Mouse (Mus musculus) liver, embryonic 11.5 days (tissue): ENCODE results near the gene Klf7. TPM values are rescaled to one million over a fixed set of nuclear protein-coding genes. Genes with fewer than 3 reads are reported as not detected.
A peak's percentile ranks its signal among the peaks of the same experiment; 100 is the strongest.

Experiments used
- ATAC-seq: fragments of 200-750 bp; cut with Nextera tagmentation; replicated peaks from 2 replicates; pipeline ENCODE4 v1.8.0; 2017; ENCODE audit warnings: moderate number of reproducible peaks, mild to moderate bottlenecking, moderate TSS enrichment, moderate library complexity; ENCODE audit not compliant: low FRiP score
- DNase-seq: peaks from one replicate; pipeline ENCODE4 v3.0.0-alpha.2; 2017; ENCODE audit warnings: low spot score
- H3K27ac ChIP-seq: fragments of 300-500 bp; sonication (generic); 2 replicates; pipeline ENCODE4 v1.5.1; 2014; ENCODE audit warnings: mild to moderate bottlenecking, low read depth, low read length, control low read depth
- H3K27me3 ChIP-seq: fragments of 300-500 bp; sonication (generic); replicated peaks from 2 replicates; pipeline ENCODE4 v1.6.1; 2014; ENCODE audit warnings: low read length, mixed read lengths; ENCODE audit not compliant: control insufficient read depth, insufficient read depth
- H3K36me3 ChIP-seq: fragments of 300-500 bp; sonication (generic); 2 replicates; pipeline ENCODE4 v1.6.1; 2014; ENCODE audit warnings: mild to moderate bottlenecking, low read length, moderate library complexity, mixed read lengths; ENCODE audit not compliant: control insufficient read depth, insufficient read depth
- H3K4me1 ChIP-seq: fragments of 300-500 bp; sonication (generic); replicated peaks from 2 replicates; pipeline ENCODE4 v1.6.1; 2014; ENCODE audit warnings: low read length, mixed read lengths; ENCODE audit not compliant: control insufficient read depth, insufficient read depth
- H3K4me2 ChIP-seq: fragments of 300-500 bp; sonication (generic); 2 replicates; pipeline ENCODE4 v1.6.1; 2014; ENCODE audit warnings: mild to moderate bottlenecking, control low read depth, moderate library complexity
- H3K4me3 ChIP-seq: fragments of 300-500 bp; sonication (generic); 2 replicates; pipeline ENCODE4 v1.5.1; 2014; ENCODE audit warnings: low read depth, low read length, control low read depth
- H3K9ac ChIP-seq: fragments of 300-500 bp; sonication (generic); 2 replicates; pipeline ENCODE4 v1.6.1; 2014; ENCODE audit warnings: low read depth, low read length, control low read depth
- H3K9me3 ChIP-seq: fragments of 300-500 bp; sonication (generic); 2 replicates; pipeline ENCODE4 v1.6.1; 2016; ENCODE audit warnings: low read length, inconsistent platforms, mixed read lengths; ENCODE audit not compliant: control insufficient read depth
- WGBS: fragments of 180-500 bp; shearing (Covaris S2); extraction: QIAGEN DNeasy Blood & Tissue Kit; methylation state at CpG from one replicate; pipeline ENCODE4 v1.1.7; 2014; 5-methylcytosine and 5-hydroxymethylcytosine counted together
- polyA plus RNA-seq: library from polyadenylated mRNA; unstranded; fragments of >200 nt; fragmentation: Nextera tagmentation; extraction: Ambion mirVana; gene quantifications from 2 replicates; pipeline ENCODE4 v1.2.1, GENCODE M21; 2014

Gene Klf7
- polyA plus RNA-seq, 1 experiment from 2014 or later = 10.1 TPM

DNA sequence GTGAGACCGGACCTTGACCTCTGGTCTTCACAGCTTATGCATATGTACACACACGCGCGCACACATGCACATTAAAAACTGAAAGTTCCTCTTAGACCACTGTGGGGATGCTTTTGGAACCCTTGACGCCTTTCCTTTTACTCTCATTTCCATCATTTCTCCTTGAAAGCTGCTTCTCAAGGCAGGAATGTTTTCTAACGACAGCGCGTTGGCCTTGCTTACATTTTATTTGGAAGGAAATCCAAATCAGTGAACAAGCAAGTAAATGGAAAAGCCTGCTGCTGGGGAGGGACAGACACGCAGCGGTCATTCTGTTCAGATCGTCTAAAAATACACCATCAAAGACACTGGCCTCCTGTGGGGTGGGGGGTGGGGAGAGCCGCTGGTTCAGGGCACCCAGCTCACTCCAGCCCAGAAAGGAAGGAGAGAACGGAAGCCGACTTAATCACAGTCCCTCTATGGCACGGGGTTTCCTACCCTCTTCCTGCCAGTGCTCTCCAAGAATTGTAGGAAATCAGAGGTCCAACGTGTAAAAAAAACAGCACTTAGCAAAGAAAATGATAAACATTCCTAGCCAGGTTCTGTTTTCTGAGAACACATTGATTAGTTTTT, 103.5 kb downstream of the Klf7 start:
- H3K4me1 ChIP-seq = no peaks in the 10 kb centered on the region; the same call in 1 of the 2 replicates
- H3K36me3 ChIP-seq = no peaks in the 10 kb centered on the region
- no peak overlapping the region for H3K27ac ChIP-seq
- no peaks in the 10 kb centered on the region for H3K9me3 ChIP-seq
- H3K9ac ChIP-seq = no peak overlapping the region
- WGBS = 37% methylated on average over 16 of the region's 16 CpGs
- H3K4me2 ChIP-seq = peak overlapping the region; percentile 19; the same call in 1 of the 2 replicates
- H3K27me3 ChIP-seq = no peaks in the 10 kb centered on the region; the same call in 1 of the 2 replicates
- DNase-seq (no peak), ATAC-seq (no peak)
- H3K4me3 ChIP-seq = no peak overlapping the region

DNA sequence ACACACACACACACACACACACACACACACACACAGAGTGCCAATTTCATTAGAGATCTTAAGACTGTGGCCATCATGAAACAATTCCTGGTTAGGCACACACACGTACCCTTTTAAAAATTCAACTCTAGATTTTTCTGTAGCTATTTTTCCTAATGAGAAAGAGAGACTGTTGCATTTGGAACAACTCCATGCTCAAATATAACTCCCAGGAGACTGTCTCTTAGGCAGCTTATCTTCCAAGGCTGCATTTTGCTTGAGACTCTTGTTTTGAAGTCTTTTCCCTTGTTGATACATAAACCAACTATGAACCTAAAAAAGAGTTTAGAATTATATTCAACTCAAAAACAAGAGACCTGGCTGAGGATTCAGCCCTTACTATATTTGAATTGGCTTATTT, 108.0 kb downstream of the Klf7 start:
- Histone ChIP-seq H3K9me3 (no peaks in the 10 kb centered on the region), H3K4me2 (no peak overlapping the region), H3K36me3 (no peaks in the 10 kb centered on the region), H3K4me3 (no peak overlapping the region), H3K27ac (no peak overlapping the region), H3K9ac (no peak overlapping the region), H3K4me1 (no peaks in the 10 kb centered on the region), H3K27me3 (no peaks in the 10 kb centered on the region)
- DNase-seq (no peak), ATAC-seq (no peak)
- 82% methylated on average over 1 of the region's 1 CpGs for WGBS

DNA sequence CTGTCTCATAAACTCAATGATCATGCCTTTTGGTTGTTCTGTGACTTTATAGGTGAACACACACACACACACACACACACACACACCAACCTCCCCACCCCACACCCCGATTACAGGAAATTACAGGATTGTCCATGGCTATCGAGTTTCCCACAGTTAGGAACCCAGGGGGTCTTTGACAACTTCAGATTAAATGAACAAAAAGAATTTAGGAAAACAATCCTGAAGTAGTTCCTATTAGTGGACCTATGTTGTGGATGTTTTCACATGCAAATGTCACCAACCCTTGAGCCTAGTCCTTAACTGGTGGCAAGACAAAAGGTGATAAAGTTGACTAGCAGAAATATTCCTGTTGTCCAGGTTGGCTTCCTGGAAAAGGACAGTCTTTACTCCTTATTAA, 113.1 kb downstream of the Klf7 start:
- no peaks in the 10 kb centered on the region for H3K36me3 ChIP-seq
- no peaks in the 10 kb centered on the region for H3K4me1 ChIP-seq
- H3K9ac ChIP-seq = no peak overlapping the region
- no peak overlapping the region for H3K4me3 ChIP-seq
- no peak overlapping the region for H3K27ac ChIP-seq
- ATAC-seq (no peak), DNase-seq (no peak)
- no peaks in the 10 kb centered on the region for H3K9me3 ChIP-seq
- 65% methylated on average over 2 of the region's 2 CpGs for WGBS
- H3K4me2 ChIP-seq = no peak overlapping the region
- H3K27me3 ChIP-seq = no peaks in the 10 kb centered on the region

DNA sequence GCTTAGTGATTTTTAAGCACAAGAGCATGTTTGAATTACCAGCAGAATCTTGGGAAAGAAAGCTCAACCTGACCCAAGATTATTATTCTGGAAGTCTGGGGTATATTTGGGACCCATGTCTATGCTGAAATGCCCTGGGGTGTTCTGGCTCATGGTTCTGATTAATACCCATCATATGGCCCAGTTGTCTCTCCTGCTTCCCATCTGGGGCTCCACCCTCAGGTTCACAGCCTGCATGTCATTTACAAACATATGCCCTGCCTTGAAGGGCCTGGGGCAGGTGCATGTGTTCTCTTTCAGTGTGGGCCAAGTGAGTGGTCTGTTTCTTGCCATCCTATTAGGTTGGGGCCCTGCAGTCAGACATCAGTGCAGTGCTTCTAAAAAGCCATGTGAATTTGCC, 114.1 kb downstream of the Klf7 start:
- H3K4me1 ChIP-seq = no peaks in the 10 kb centered on the region
- no peak overlapping the region for H3K27ac ChIP-seq
- no peaks in the 10 kb centered on the region for H3K36me3 ChIP-seq
- no peak overlapping the region for H3K9ac ChIP-seq
- H3K9me3 ChIP-seq = no peaks in the 10 kb centered on the region
- no peaks in the 10 kb centered on the region for H3K27me3 ChIP-seq
- no peak overlapping the region for H3K4me3 ChIP-seq
- DNase-seq = no peak
- no peak overlapping the region for H3K4me2 ChIP-seq
- no peak for ATAC-seq

DNA sequence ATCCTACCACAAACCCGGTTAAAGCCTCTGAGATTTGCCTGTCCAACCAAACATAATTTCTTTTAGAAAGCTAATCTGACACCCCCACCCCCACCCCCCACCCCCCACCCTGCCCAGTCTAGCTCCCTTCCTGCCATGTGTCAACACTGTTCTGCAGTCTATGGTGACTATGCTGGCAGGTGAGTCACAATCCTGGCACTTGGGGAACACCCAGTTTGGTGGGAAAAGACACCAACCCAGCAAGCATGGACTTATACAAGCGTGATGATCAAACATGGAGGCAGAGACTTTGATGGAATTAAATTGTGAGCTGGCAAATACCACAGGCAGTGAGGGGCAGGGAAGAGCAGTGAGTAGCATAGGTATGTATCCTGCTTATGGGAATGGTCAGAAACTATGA, 116.9 kb downstream of the Klf7 start:
- Histone ChIP-seq H3K27me3 (no peaks in the 10 kb centered on the region), H3K9me3 (no peaks in the 10 kb centered on the region), H3K36me3 (no peaks in the 10 kb centered on the region), H3K4me3 (no peak overlapping the region), H3K9ac (no peak overlapping the region), H3K4me2 (no peak overlapping the region), H3K4me1 (no peaks in the 10 kb centered on the region; the same call in 1 of the 2 replicates), H3K27ac (no peak overlapping the region)
- no peak for DNase-seq
- WGBS = 70% methylated on average over 2 of the region's 2 CpGs
- ATAC-seq = no peak

DNA sequence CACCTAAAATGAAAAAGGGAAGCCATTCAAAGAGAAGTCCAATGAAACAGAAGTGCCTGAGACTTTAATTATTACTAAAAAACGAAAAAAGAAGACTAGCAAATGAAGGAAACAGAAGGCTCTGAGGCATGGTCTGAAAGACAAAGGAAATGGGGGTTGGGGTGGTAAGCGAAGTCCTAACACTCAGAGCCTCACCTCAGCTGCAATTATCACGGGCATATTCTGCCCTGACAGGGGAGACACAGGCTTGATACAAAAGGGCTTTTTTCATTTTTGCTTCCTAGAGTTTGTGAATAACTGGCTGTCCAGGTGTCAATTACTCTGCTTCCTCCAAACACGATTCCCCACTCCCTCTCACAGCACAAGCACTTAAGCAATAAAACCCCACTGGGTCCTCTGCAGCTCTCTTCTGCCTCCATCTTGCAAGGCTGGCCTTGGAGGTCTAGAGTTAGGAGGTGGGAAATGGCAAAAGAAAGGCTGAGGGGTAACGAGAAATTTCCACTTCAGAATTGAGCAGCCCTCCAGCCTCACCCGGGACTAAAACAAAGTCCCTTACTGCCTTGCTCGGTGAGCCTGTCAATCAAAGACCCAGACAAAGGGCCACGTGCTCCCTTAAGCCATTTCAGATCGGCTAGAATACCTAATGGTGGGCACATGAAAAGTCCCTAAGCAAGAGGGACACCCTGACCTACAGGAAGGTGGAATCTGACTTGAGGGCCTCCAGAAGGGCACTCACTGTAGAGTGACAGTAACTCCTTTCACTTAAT, 118.4 kb downstream of the Klf7 start:
- DNase-seq = no peak
- Histone ChIP-seq H3K9me3 (no peaks in the 10 kb centered on the region), H3K4me2 (no peak overlapping the region), H3K27ac (no peak overlapping the region), H3K9ac (no peak overlapping the region), H3K4me1 (no peaks in the 10 kb centered on the region; the same call in 1 of the 2 replicates), H3K36me3 (no peaks in the 10 kb centered on the region), H3K4me3 (no peak overlapping the region), H3K27me3 (no peaks in the 10 kb centered on the region)
- ATAC-seq = no peak
- 41% methylated on average over 9 of the region's 9 CpGs for WGBS

DNA sequence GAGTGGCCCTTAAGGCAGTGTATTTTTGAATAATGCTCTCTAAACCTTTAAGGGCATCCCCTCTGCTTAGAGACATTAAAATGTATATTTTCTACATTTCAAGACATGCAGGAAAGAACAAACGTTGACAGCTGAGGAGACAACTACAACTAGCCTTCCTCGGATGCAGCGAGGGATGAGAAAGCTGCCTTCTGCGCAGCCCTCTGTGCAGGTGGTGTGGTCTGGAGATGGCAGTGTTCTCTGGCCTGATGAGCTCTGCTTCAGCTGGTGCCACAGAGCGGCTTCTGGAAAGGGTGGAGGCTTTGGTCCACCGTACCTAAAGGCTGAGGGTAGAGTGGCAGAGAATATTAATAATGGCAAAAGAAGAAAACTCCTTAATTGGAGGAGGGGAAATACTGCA, 120.0 kb downstream of the Klf7 start:
- H3K27ac ChIP-seq = no peak overlapping the region
- no peak overlapping the region for H3K9ac ChIP-seq
- no peak overlapping the region for H3K4me3 ChIP-seq
- no peak overlapping the region for H3K4me2 ChIP-seq
- ATAC-seq (no peak), DNase-seq (no peak)
- no peaks in the 10 kb centered on the region; the same call in 1 of the 2 replicates for H3K4me1 ChIP-seq
- no peaks in the 10 kb centered on the region for H3K9me3 ChIP-seq
- 89% methylated on average over 6 of the region's 6 CpGs for WGBS
- no peaks in the 10 kb centered on the region for H3K27me3 ChIP-seq
- H3K36me3 ChIP-seq = no peaks in the 10 kb centered on the region

DNA sequence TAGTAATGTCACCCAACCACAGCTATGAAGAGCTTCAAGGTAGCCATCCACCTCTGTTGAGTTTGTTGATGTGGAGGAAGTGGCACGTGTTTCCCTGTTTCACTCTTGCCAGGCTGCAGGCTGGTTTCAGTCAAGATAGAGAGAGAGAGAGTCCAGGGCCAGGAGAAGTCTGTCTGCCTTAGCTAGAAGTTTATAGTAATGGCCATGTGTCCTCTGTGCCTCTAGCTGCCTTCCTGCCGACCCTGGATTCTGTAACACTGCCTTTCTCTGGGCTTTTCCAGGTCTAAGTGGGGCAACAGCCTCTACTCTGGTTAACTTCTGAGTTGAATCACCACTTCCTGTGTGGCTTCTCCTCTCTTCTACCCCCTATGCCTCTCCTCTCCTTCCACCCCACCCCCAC, 121.5 kb downstream of the Klf7 start:
- no peak overlapping the region for H3K27ac ChIP-seq
- 42% methylated on average over 2 of the region's 2 CpGs for WGBS
- no peaks in the 10 kb centered on the region for H3K27me3 ChIP-seq
- no peaks in the 10 kb centered on the region for H3K9me3 ChIP-seq
- no peak overlapping the region for H3K9ac ChIP-seq
- H3K4me1 ChIP-seq = no peaks in the 10 kb centered on the region; the same call in 1 of the 2 replicates
- DNase-seq = no peak
- no peak for ATAC-seq
- no peaks in the 10 kb centered on the region for H3K36me3 ChIP-seq
- H3K4me3 ChIP-seq = no peak overlapping the region
- H3K4me2 ChIP-seq = no peak overlapping the region

DNA sequence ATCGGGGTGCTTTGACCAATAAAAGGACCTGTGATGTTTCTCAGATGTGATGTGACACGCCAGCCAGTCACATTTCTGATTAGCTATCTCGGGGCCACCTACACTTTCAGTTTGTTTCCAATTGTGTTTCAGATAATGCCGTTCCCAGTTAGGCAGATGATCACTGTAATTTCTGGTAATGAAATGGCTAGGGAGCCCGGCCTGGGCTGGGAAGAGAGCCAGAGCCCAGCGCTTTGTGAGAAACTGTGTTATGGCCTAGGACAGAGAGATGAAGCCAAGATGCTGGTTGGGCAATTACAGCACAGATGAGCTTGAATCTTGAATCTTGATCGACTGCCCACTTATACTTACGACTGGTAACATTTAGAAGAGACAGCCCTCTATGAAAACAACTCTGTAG, 122.6 kb downstream of the Klf7 start:
- DNase-seq = no peak
- ATAC-seq = no peak
- WGBS = 77% methylated on average over 8 of the region's 8 CpGs
- no peak overlapping the region for H3K4me2 ChIP-seq
- no peak overlapping the region for H3K4me3 ChIP-seq
- no peak overlapping the region for H3K27ac ChIP-seq
- H3K27me3 ChIP-seq = no peaks in the 10 kb centered on the region
- H3K36me3 ChIP-seq = no peaks in the 10 kb centered on the region
- H3K9ac ChIP-seq = no peak overlapping the region
- H3K4me1 ChIP-seq = no peaks in the 10 kb centered on the region; the same call in 1 of the 2 replicates
- H3K9me3 ChIP-seq = no peaks in the 10 kb centered on the region
